Mouse (Mus musculus) small intestine, adult 2 months (tissue): ENCODE data around the gene Cbr2.

Experiments used
- CTCF ChIP-seq: fragments of 200-500 bp; IDR thresholded peaks from 2 replicates; pipeline ENCODE4 v1.5.1; 2012; ENCODE audit warnings: low read depth, mild to moderate bottlenecking, control low read depth, inconsistent platforms, low read length, moderate library complexity, mixed read lengths; ENCODE audit not compliant: insufficient replicate concordance, insufficient read length; ENCODE audit errors: extremely low read depth
- POLR2A ChIP-seq: fragments of 200-500 bp; IDR thresholded peaks from 2 replicates; pipeline ENCODE4 v1.6.1; 2012; ENCODE audit warnings: low read depth, mild to moderate bottlenecking, control low read depth, inconsistent platforms, low read length, moderate library complexity

- TF ChIP-seq POLR2A: no peak; the same call in 1 of the 2 replicates
- peak; percentile 42; the same call in 1 of the 2 replicates for TF ChIP-seq CTCF
Measured at GRCm38 (mm10) chr11:120727169-120727527, 4.8 kb downstream of the Cbr2 start, which contains the start of gene Dcxr.
